Mouse (Mus musculus): ENCODE results near the gene Foxs1. TPM values are rescaled to one million over a fixed set of nuclear protein-coding genes. Genes with fewer than 3 reads are reported as not detected.

Foxs1 gene
- total RNA-seq, 2 experiments from 2014 or later: not detected

GRCm38 (mm10) chr2:152906274-152907037, 26.6 kb downstream of the Foxs1 start:
- no peak for ATAC-seq (replicated peaks; ENCODE audit: low FRiP score, poor library complexity, severe bottlenecking)

GRCm38 (mm10) chr2:152905036-152905829, 27.8 kb downstream of the Foxs1 start:
- no peak for ATAC-seq (replicated peaks; ENCODE audit: low FRiP score, poor library complexity, severe bottlenecking)

GRCm38 (mm10) chr2:152904127-152904643, 28.8 kb downstream of the Foxs1 start:
- ATAC-seq (replicated peaks; ENCODE audit: low FRiP score, poor library complexity, severe bottlenecking): no peak

DNA sequence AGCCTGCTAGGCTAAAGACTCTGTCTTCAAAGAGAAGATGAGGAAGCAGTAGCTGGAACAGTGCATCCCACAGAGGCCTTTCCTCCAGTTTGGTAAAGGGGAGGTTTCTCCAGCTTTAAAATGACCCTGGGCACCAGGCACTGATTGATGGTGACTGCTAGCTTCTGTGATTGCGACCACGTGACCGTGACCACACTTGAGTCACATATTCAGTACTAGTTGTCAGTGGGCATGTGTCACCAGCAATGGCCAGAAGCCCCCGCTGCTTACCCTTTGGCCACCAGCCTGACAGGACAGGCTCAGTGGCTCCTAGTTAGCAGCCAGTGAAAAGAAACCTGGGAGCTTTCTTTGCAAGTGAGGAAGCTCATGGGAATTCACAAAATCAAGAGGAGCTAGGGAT, 29.4 kb downstream of the Foxs1 start:
- ATAC-seq (replicated peaks; ENCODE audit: low FRiP score, poor library complexity, severe bottlenecking): no peak

- no peak for ATAC-seq (replicated peaks; ENCODE audit: low FRiP score, poor library complexity, severe bottlenecking)
Observed at GRCm38 (mm10) chr2:152902658-152903057, 30.4 kb downstream of the Foxs1 start.

DNA sequence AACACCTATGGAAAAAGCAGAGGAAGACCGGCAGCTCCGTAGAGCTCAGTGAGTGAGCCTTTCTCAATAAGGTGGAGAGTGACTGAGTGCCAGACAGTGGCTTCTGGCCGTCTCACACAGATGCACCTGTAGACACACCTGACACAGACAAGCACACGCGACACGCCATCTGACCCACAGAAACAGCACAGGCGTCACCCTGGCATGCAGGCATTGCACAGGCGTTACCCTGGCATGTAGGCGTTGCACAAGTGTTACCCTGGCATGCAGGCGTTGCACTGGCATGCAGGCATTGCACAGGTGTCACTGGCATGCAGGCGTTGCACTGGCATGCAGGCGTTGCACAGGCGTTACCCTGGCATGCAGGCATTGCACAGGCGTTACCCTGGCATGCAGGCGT, 31.7 kb downstream of the Foxs1 start:
- ATAC-seq (replicated peaks; ENCODE audit: low FRiP score, poor library complexity, severe bottlenecking): 0 out of 2 replicates have a peak, but pooled peaks have one; percentile 38

DNA sequence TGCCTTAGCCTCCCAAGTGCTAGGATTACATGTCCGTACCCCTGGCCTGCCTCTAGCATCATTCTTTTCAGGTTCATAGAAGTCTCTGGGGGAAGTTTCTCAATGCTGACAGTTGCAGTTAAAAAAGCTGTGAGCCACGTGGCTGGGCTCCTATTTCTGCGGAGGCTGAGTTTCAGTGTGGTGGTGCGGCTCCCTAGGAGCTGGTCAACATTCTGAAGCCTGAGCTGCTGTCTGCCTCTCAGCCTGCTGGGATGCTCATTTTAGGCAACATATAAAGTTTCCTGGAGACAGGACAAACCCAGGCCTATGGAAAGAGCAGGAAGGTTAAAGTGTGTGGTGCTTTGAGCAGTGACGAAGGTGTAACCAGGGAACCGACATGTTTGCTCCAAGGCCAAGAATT, 34.0 kb downstream of the Foxs1 start:
- no peak for ATAC-seq (replicated peaks; ENCODE audit: low FRiP score, poor library complexity, severe bottlenecking)

- no peak for ATAC-seq (replicated peaks; ENCODE audit: low FRiP score, poor library complexity, severe bottlenecking)
Observed at GRCm38 (mm10) chr2:152896926-152897325, 36.1 kb downstream of the Foxs1 start.

- no peak for ATAC-seq (replicated peaks; ENCODE audit: low FRiP score, poor library complexity, severe bottlenecking)
Observed at GRCm38 (mm10) chr2:152895834-152896233, 37.2 kb downstream of the Foxs1 start.

- no peak for ATAC-seq (replicated peaks; ENCODE audit: low FRiP score, poor library complexity, severe bottlenecking)
Observed at GRCm38 (mm10) chr2:152888774-152889173, 44.2 kb downstream of the Foxs1 start.

DNA sequence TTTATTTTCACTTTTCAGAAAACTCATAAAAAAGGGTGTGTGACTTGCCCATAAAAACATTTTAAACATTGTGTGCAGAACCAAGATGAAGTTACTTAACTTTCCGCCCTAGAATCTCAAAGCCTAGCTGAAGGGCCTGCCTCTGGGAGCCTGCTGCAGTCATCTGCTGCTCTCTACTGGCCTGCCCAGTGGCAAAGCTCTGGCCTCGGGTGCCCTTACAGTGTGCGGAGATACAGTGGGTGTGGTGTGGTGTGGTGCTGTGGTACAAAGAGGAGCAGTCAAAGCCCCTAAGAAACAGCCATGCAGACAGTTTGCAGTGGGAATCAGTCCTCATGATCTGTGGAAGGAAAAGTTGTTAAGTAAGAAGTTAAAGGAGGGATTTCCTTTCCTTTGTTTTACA, 45.8 kb downstream of the Foxs1 start:
- no peak for ATAC-seq (replicated peaks; ENCODE audit: low FRiP score, poor library complexity, severe bottlenecking)

DNA sequence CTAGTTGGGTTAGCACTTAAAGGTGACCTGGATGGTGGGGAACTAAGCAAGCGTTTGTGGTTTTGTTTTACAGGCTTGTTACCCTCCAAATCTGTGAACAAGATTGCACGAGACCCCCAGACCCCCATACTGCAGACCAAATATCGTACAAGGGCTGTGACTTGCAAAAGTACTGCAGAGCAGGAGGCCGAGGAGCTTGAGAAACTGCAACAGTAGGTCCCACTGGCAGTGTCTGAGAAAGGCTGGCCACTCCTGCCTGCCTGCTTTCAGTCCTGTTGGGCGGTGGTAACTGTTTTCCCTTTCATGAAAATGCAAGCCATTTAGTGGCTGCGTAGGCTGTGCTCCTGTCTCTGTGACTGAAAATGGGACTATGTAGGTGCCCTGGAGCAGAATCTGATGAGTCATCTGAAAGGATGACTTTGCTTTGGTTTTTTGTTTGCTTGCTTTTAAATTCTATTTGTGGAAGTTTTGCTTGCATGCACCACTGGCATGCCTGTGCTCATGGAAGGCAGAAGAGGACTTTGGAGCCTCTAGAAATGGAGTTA, 48.8 kb downstream of the Foxs1 start:
- ATAC-seq (replicated peaks; ENCODE audit: low FRiP score, poor library complexity, severe bottlenecking): no peak

Other genes with a start within 250 kb of the Foxs1 start
- gene Mcts2, start 246.2 kb downstream of the Foxs1 start, total RNA-seq (2015; ENCODE audit: low replicate concordance): 2.3 TPM in 1 of 2 replicates, not detected in the other
- 1.4 and 3.2 TPM in 2 replicates for gene Mcts2, start 246.2 kb downstream of the Foxs1 start, total RNA-seq (2017; ENCODE audit: low replicate concordance)
- gene Id1, start 197.0 kb downstream of the Foxs1 start, total RNA-seq (2015; ENCODE audit: low replicate concordance): 3.6 TPM in 1 of 2 replicates, not detected in the other
- gene Id1, start 197.0 kb downstream of the Foxs1 start, total RNA-seq (2017; ENCODE audit: low replicate concordance): 3.7 and 4.5 TPM in 2 replicates
- gene Cox4i2, start 179.0 kb downstream of the Foxs1 start, total RNA-seq (2015; ENCODE audit: low replicate concordance): not detected in 2 replicates
- gene Cox4i2, start 179.0 kb downstream of the Foxs1 start, total RNA-seq (2017; ENCODE audit: low replicate concordance): not detected in 2 replicates
- gene Bcl2l1, start 101.5 kb downstream of the Foxs1 start, total RNA-seq (2015; ENCODE audit: low replicate concordance): 543 and 572 TPM in 2 replicates
- gene Bcl2l1, start 101.5 kb downstream of the Foxs1 start, total RNA-seq (2017; ENCODE audit: low replicate concordance): 807 and 937 TPM in 2 replicates
- 39.8 and 43.9 TPM in 2 replicates for gene Tpx2, start 85.2 kb downstream of the Foxs1 start, total RNA-seq (2015; ENCODE audit: low replicate concordance)
- gene Tpx2, start 85.2 kb downstream of the Foxs1 start, total RNA-seq (2017; ENCODE audit: low replicate concordance): 53.4 and 65.9 TPM in 2 replicates
- not detected in 2 replicates for gene Mylk2, start 21.9 kb downstream of the Foxs1 start, total RNA-seq (2015; ENCODE audit: low replicate concordance)
- gene Mylk2, start 21.9 kb downstream of the Foxs1 start, total RNA-seq (2017; ENCODE audit: low replicate concordance): not detected in 2 replicates
- gene Dusp15, start 18.5 kb upstream of the Foxs1 start, total RNA-seq (2015; ENCODE audit: low replicate concordance): not detected in 2 replicates
- 0.17 TPM in 1 of 2 replicates, not detected in the other for gene Dusp15, start 18.5 kb upstream of the Foxs1 start, total RNA-seq (2017; ENCODE audit: low replicate concordance)
- gene Ttll9, start 29.3 kb upstream of the Foxs1 start, total RNA-seq (2015; ENCODE audit: low replicate concordance): 0.38 TPM in 1 of 2 replicates, not detected in the other
- gene Ttll9, start 29.3 kb upstream of the Foxs1 start, total RNA-seq (2017; ENCODE audit: low replicate concordance): not detected in 2 replicates
- gene Pdrg1, start 82.2 kb upstream of the Foxs1 start, total RNA-seq (2015; ENCODE audit: low replicate concordance): 5.4 and 6.5 TPM in 2 replicates
- gene Pdrg1, start 82.2 kb upstream of the Foxs1 start, total RNA-seq (2017; ENCODE audit: low replicate concordance): 2.6 and 9.6 TPM in 2 replicates
- gene Xkr7, start 98.6 kb upstream of the Foxs1 start, total RNA-seq (2015; ENCODE audit: low replicate concordance): not detected in 2 replicates
- gene Xkr7, start 98.6 kb upstream of the Foxs1 start, total RNA-seq (2017; ENCODE audit: low replicate concordance): not detected in 2 replicates
- gene Ccm2l, start 132.7 kb upstream of the Foxs1 start, total RNA-seq (2015; ENCODE audit: low replicate concordance): not detected in 2 replicates
- 0.28 TPM in 1 of 2 replicates, not detected in the other for gene Ccm2l, start 132.7 kb upstream of the Foxs1 start, total RNA-seq (2017; ENCODE audit: low replicate concordance)
- 19.2 and 46.6 TPM in 2 replicates for gene Hck, start 175.3 kb upstream of the Foxs1 start, total RNA-seq (2015; ENCODE audit: low replicate concordance)
- gene Hck, start 175.3 kb upstream of the Foxs1 start, total RNA-seq (2017; ENCODE audit: low replicate concordance): 28.7 and 45.7 TPM in 2 replicates
- gene Tm9sf4, start 228.1 kb upstream of the Foxs1 start, total RNA-seq (2015; ENCODE audit: low replicate concordance): 16.9 and 19.2 TPM in 2 replicates
- 14.9 and 23.3 TPM in 2 replicates for gene Tm9sf4, start 228.1 kb upstream of the Foxs1 start, total RNA-seq (2017; ENCODE audit: low replicate concordance)